Mouse (Mus musculus): ENCODE data around the gene Clec2e.

DNA sequence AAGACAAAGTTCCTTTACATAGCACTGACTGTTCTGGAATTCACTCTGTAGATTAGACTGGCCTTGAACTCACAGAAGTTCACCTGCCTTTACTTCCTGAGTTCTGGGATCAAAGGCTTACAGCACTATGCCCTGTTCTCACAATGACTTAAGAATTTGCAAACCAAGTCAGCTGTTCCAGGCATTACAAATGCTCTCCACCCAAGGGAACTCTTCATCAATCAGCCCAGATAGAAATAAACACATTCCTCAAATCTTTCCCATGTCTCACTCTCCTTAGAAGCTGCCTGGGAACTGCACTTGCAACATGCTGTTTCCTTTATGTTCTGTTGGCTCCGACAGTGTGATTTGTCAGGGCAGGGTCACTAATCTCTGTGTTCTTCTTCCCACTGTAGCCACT lies 13.1 kb upstream of the Clec2e start:
- TF ChIP-seq CTCF (IDR thresholded peaks at IDR 0.05; ENCODE audit: low read depth, low read length) (no peak), POLR2A (IDR thresholded peaks at IDR 0.05; ENCODE audit: extremely low read depth, insufficient read depth, low read length) (no peak)

All from liver, adult 2 months (tissue).